Mouse (Mus musculus): ENCODE data around the gene Tctex1d1.

- no peak for TF ChIP-seq POLR2A (IDR thresholded peaks at IDR 0.05; ENCODE audit: insufficient read length, low read depth)
- TF ChIP-seq POLR2AphosphoS2 (IDR thresholded peaks at IDR 0.05; ENCODE audit: insufficient read length, low read depth), result no peak
- no peak for TF ChIP-seq USF1 (IDR thresholded peaks at IDR 0.05; ENCODE audit: low read depth)
Measured at GRCm38 (mm10) chr4:102989391-102989790, 11.0 kb downstream of the Tctex1d1 start.

Data from myocyte (in vitro differentiated cells).